Mouse (Mus musculus) leukemia stem cell, adult 10-12 weeks (primary cell): Measurements from ENCODE around the gene Gm17018. TPM values are rescaled to one million over a fixed set of nuclear protein-coding genes. Genes with fewer than 3 reads are reported as not detected.

Experiments used
- polyA plus RNA-seq: library from polyadenylated mRNA; stranded (reverse); fragments of >175 nt; gene quantifications from 2 replicates; pipeline ENCODE4 v1.2.3, GENCODE M21; 2012; ENCODE audit warnings: low replicate concordance

The Gm17018 gene
- 6.4 and 17.5 TPM in 2 replicates for polyA plus RNA-seq

DNA sequence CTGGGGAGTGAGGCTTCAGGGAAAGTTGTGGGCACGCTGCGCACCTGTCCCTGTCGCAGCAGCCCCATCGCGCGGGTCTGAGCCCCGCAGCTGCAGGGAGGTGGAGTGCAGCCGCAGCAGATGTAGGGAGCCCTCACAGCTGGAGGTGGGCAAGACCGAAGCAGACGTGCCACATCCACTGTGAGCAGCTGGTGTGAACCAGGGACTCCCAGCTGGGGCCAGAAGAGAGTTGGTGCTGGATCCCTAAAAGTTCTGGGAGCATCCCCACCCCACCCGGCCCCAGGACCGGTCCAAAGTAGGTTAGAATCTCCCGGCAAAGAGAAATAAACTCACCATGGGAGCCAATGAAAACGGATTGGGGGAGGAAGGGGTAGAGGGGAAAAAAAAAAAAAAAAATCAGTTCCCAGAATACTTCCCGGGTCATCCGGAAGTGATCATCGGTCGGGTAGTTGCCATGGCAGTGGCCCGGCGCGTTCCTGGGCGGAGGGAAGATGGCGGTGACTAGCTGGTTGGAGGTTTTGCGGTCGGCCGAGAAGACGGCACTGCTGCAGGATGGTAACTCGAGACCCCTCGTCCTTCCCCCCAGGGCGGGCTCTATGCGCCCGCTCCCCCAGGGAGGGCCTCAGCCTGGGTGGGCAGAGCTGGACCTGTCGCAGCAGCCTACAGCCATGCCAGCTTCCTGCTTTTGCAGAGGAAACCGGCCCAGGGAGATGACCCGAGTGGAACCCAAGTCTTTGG, at the start of gene Gm17018, which contains the start of gene Poll:
TSS of gene Gm17018 (plus strand) at position 463 of the 738 bp plus-strand sequence.
TSS of gene Poll (minus strand) at position 379 of the 738 bp plus-strand sequence.

Other genes starting within 250 kb of the Gm17018 start
- gene Btrc, start 196.9 kb upstream of the Gm17018 start, polyA plus RNA-seq: 1.4 and 4.0 TPM in 2 replicates
- 4.7 and 11.4 TPM in 2 replicates for gene Poll, start 84 bp upstream of the Gm17018 start, polyA plus RNA-seq
- 19.1 and 36.4 TPM in 2 replicates for gene Fbxw4, start 99.7 kb downstream of the Gm17018 start, polyA plus RNA-seq
- gene Fgf8, start 182.3 kb downstream of the Gm17018 start, polyA plus RNA-seq: not detected in 2 replicates
- 73.4 and 84.6 TPM in 2 replicates for gene Npm3, start 189.0 kb downstream of the Gm17018 start, polyA plus RNA-seq
- 22.0 and 22.2 TPM in 2 replicates for gene Mgea5, start 223.2 kb downstream of the Gm17018 start, polyA plus RNA-seq